Comparison of ENCODE assay signal across 8 mouse cellular contexts in the genomic region with DNA sequence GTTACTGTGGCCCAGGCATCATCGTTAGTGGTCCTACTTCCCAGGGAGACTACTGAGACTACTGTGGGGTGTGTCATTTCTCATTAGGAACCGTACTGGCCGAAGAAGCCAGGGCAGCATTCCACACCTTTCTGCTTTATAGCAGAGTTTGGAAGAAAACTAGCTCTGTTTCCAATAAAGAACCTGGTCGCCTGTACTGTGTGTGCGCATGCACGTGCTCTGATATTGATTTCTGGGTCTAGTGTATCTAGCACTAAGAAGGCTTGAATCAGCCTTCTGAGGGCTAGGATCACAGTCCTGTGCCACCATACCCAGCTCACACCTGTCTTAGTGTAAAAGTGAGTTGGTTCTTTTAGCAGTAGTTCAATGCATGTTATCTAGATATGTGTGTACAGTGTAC. TPM values are rescaled to one million over a fixed set of nuclear protein-coding genes. Genes with fewer than 3 reads are reported as not detected.
A peak's percentile ranks its signal among the peaks of the same experiment; 100 is the strongest.
DNase-seq lines count a peak whose midpoint lies in the region; ATAC-seq and TF ChIP-seq lines count a peak whose summit lies in the region.
"Had no signal": no experiment of that assay in that cellular context is flagged by ENCODE, and none has a peak within 500 bp of the region (broad histone marks: within the 10 kb centered on the region; RNA-seq: fewer than 3 reads in every experiment).

No protein-coding gene starts in this region.

- no peak for TF ChIP-seq CTCF in lung, adult 2 months (IDR thresholded peaks at IDR 0.05; ENCODE audit: insufficient read depth, low read length)
- no peak for TF ChIP-seq CTCF in small intestine, adult 2 months (IDR thresholded peaks at IDR 0.05; ENCODE audit: extremely low read depth, insufficient read length, insufficient replicate concordance, low read depth, low read length)

- H3K9ac ChIP-seq in forebrain, embryonic 11.5 days (ENCODE audit: low read length), result peak overlapping the region; percentile 87
- H3K9ac ChIP-seq in limb, embryonic 12.5 days (replicated peaks), result peak overlapping the region; percentile 91

- WGBS in lung, adult 2 months, result 57% methylated on average over 6 of the region's 6 CpGs
- WGBS in forebrain, embryonic 11.5 days, result 76% methylated on average over 6 of the region's 6 CpGs
- WGBS in limb, embryonic 12.5 days, result 49% methylated on average over 6 of the region's 6 CpGs
- WGBS in small intestine, adult 2 months, result 35% methylated on average over 6 of the region's 6 CpGs

- peak overlapping the region; percentile 92 for H3K4me3 ChIP-seq in lung, adult 2 months (replicated peaks; ENCODE audit: extremely low read depth, low read depth, low read length)
- peak overlapping the region; percentile 94 for H3K4me3 ChIP-seq in forebrain, embryonic 11.5 days (ENCODE audit: low read depth, low read length)
- H3K4me3 ChIP-seq in limb, embryonic 12.5 days (replicated peaks), result peak overlapping the region; percentile 96
- peak overlapping the region; percentile 89; the same call in 1 of the 2 replicates for H3K4me3 ChIP-seq in small intestine, adult 2 months (ENCODE audit: low read depth, low read length)

- no peak overlapping the region for H3K27ac ChIP-seq in forebrain, embryonic 11.5 days (ENCODE audit: low read depth, low read length)
- peak overlapping the region; percentile 79; the same call in 1 of the 2 replicates for H3K27ac ChIP-seq in limb, embryonic 12.5 days
- H3K27ac ChIP-seq in small intestine, adult 2 months (ENCODE audit: insufficient read depth, low read depth, low read length), result peak overlapping the region; percentile 84

- H3K4me2 ChIP-seq in forebrain, embryonic 11.5 days (ENCODE audit: low read depth, low read length, severe bottlenecking), result peak overlapping the region; percentile 98
- H3K4me2 ChIP-seq in limb, embryonic 12.5 days, result peak overlapping the region; percentile 97

- no peak for DNase-seq in lung, adult 2 months
- no peak for DNase-seq in lung, postnatal 14 days
- no peak for DNase-seq in forebrain, embryonic 11.5 days (ENCODE audit: low spot score)
- no peak for DNase-seq in adipocyte (ENCODE audit: low spot score)
- DNase-seq in thymus, postnatal 36 days, result no peak
- DNase-seq: gastrocnemius, postnatal 14 days had no signal

- H3K27me3 ChIP-seq in forebrain, embryonic 11.5 days (ENCODE audit: control insufficient read depth, insufficient read depth, low read length), result no peaks in the 10 kb centered on the region
- H3K27me3 ChIP-seq in limb, embryonic 12.5 days, result no peaks in the 10 kb centered on the region
- H3K27me3 ChIP-seq in small intestine, adult 2 months (ENCODE audit: control insufficient read depth, insufficient read depth, low read length), result no peaks in the 10 kb centered on the region

- no peak for TF ChIP-seq POLR2A in lung, adult 2 months (IDR thresholded peaks at IDR 0.05; ENCODE audit: borderline replicate concordance, extremely low read depth, low read depth, low read length)
- TF ChIP-seq POLR2A in small intestine, adult 2 months (IDR thresholded peaks at IDR 0.05; ENCODE audit: low read depth, low read length), result no peak

- H3K36me3 ChIP-seq in forebrain, embryonic 11.5 days (ENCODE audit: control insufficient read depth, insufficient read depth, low read length), result peaks cover 21% of the 10 kb centered on the region; the same call in 1 of the 2 replicates
- H3K36me3 ChIP-seq in limb, embryonic 12.5 days, result peaks cover 43% of the 10 kb centered on the region
- H3K36me3 ChIP-seq in small intestine, adult 2 months (ENCODE audit: control insufficient read depth, insufficient read depth, low read length), result peaks cover 38% of the 10 kb centered on the region

- H3K9me3 ChIP-seq in forebrain, embryonic 11.5 days (ENCODE audit: control insufficient read depth, low read length), result no peaks in the 10 kb centered on the region
- no peaks in the 10 kb centered on the region for H3K9me3 ChIP-seq in limb, embryonic 12.5 days

- no peak for ATAC-seq in forebrain, embryonic 11.5 days (replicated peaks; ENCODE audit: low FRiP score)
- ATAC-seq in limb, embryonic 12.5 days (ENCODE audit: insufficient number of reproducible peaks, insufficient read depth, low FRiP score, low TSS enrichment, low read depth), result no peak

- H3K4me1 ChIP-seq in lung, adult 2 months (ENCODE audit: control insufficient read depth, insufficient read depth, low read length), result peaks cover 7% of the 10 kb centered on the region
- peaks cover 9% of the 10 kb centered on the region for H3K4me1 ChIP-seq in forebrain, embryonic 11.5 days (replicated peaks; ENCODE audit: control insufficient read depth, insufficient read depth, low read length)
- H3K4me1 ChIP-seq in limb, embryonic 12.5 days (replicated peaks), result peaks cover 18% of the 10 kb centered on the region
- H3K4me1 ChIP-seq in small intestine, adult 2 months (ENCODE audit: control insufficient read depth, insufficient read depth, insufficient read length, low read length), result peaks cover 22% of the 10 kb centered on the region

RNA-seq across cellular contexts. Expression of a gene that starts 1.1 kb away (rescaled TPM):
- polyA plus RNA-seq in lung, adult 2 months (2012; rRNA removed), result 94.0 and 106 TPM in 2 replicates
- 353 and 371 TPM in 2 replicates for polyA plus RNA-seq in forebrain, embryonic 11.5 days (2014; fragmentation: Nextera tagmentation; extraction: Ambion mirVana)
- polyA plus RNA-seq in limb, embryonic 12.5 days (2016; fragmentation: Nextera tagmentation; extraction: Ambion mirVana), result 320 and 329 TPM in 2 replicates
- polyA plus RNA-seq in small intestine, adult 2 months (2012; rRNA removed), result 209 and 413 TPM in 2 replicates

RNA-seq across cellular contexts. Expression of a gene that starts 12.0 kb away (rescaled TPM):
- 13.8 and 16.2 TPM in 2 replicates for polyA plus RNA-seq in lung, adult 2 months (2012; rRNA removed)
- polyA plus RNA-seq in forebrain, embryonic 11.5 days (2014; fragmentation: Nextera tagmentation; extraction: Ambion mirVana), result 37.2 and 40.1 TPM in 2 replicates
- 36.9 and 39.2 TPM in 2 replicates for polyA plus RNA-seq in limb, embryonic 12.5 days (2016; fragmentation: Nextera tagmentation; extraction: Ambion mirVana)
- 8.2 and 13.7 TPM in 2 replicates for polyA plus RNA-seq in small intestine, adult 2 months (2012; rRNA removed)

RNA-seq across cellular contexts. Expression of a gene that starts 15.9 kb away (rescaled TPM):
- 10.2 and 11.5 TPM in 2 replicates for polyA plus RNA-seq in lung, adult 2 months (2012; rRNA removed)
- 1.3 and 5.0 TPM in 2 replicates for polyA plus RNA-seq in forebrain, embryonic 11.5 days (2014; fragmentation: Nextera tagmentation; extraction: Ambion mirVana)
- 2.3 and 3.0 TPM in 2 replicates for polyA plus RNA-seq in limb, embryonic 12.5 days (2016; fragmentation: Nextera tagmentation; extraction: Ambion mirVana)
- polyA plus RNA-seq in small intestine, adult 2 months (2012; rRNA removed), result 0.52 and 1.1 TPM in 2 replicates

RNA-seq across cellular contexts. Expression of a gene that starts 16.2 kb away (rescaled TPM):
- polyA plus RNA-seq in lung, adult 2 months (2012; rRNA removed), result 32.7 and 59.6 TPM in 2 replicates
- polyA plus RNA-seq in forebrain, embryonic 11.5 days (2014; fragmentation: Nextera tagmentation; extraction: Ambion mirVana), result 144 and 164 TPM in 2 replicates
- 183 and 184 TPM in 2 replicates for polyA plus RNA-seq in limb, embryonic 12.5 days (2016; fragmentation: Nextera tagmentation; extraction: Ambion mirVana)
- 15.8 and 29.7 TPM in 2 replicates for polyA plus RNA-seq in small intestine, adult 2 months (2012; rRNA removed)

RNA-seq across cellular contexts. Expression of a gene that starts 22.8 kb away (rescaled TPM):
- polyA plus RNA-seq in lung, adult 2 months (2012; rRNA removed), result 0.31 and 0.34 TPM in 2 replicates
- 0.28 and 0.69 TPM in 2 replicates for polyA plus RNA-seq in forebrain, embryonic 11.5 days (2014; fragmentation: Nextera tagmentation; extraction: Ambion mirVana)
- polyA plus RNA-seq in limb, embryonic 12.5 days (2016; fragmentation: Nextera tagmentation; extraction: Ambion mirVana), result 0.08 and 0.23 TPM in 2 replicates
- 1.7 and 2.2 TPM in 2 replicates for polyA plus RNA-seq in small intestine, adult 2 months (2012; rRNA removed)
